Mouse (Mus musculus): ENCODE measurements around the gene Epm2aip1. TPM values are rescaled to one million over a fixed set of nuclear protein-coding genes. Genes with fewer than 3 reads are reported as not detected.

Gene Epm2aip1
- polyA plus RNA-seq, 1 experiment, result 3.0 TPM

DNA sequence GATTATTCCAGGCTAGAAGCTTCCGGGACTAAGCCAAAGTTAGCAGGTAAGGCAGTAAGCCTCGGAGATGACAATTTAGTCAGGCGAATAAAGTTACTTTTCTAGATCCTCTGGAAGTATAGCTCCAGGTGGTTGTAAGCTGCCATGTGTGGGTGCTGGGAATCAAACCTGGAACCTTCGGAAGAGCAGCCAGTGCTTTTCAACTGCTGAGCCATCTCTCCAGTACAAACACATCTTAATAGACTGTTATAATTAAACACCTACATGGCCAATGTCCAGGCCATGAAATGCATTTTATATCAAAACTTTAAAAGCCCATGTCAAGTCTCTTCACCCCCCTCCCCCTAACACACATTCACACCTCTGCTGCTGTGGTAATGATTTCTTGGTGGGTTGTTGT, 16.2 kb downstream of the Epm2aip1 start:
- Histone ChIP-seq H3K4me3 (ENCODE audit: insufficient read depth, poor library complexity, severe bottlenecking) (no peak overlapping the region), H3K79me3 (ENCODE audit: low read depth) (no peaks in the 10 kb centered on the region), H3ac (ENCODE audit: control insufficient read depth, insufficient read length, low read depth) (no peak overlapping the region), H3K36me3 (ENCODE audit: control insufficient read depth, insufficient read depth) (no peaks in the 10 kb centered on the region), H3K79me2 (ENCODE audit: control insufficient read depth, insufficient read depth) (no peaks in the 10 kb centered on the region), H3K27me3 (ENCODE audit: control insufficient read depth, insufficient read depth, insufficient read length) (no peaks in the 10 kb centered on the region)
- TF ChIP-seq MAX (IDR thresholded peaks at IDR 0.05) (no peak), MYOG (IDR thresholded peaks at IDR 0.05; ENCODE audit: control insufficient read depth, extremely low read depth, insufficient read length) (no peak), USF1 (IDR thresholded peaks at IDR 0.05; ENCODE audit: low read depth) (no peak), CEBPB (IDR thresholded peaks at IDR 0.05; ENCODE audit: low read depth) (no peak), MYOD1 (IDR thresholded peaks at IDR 0.05; ENCODE audit: control insufficient read depth, insufficient read length, low read depth) (no peak), FOSL1 (IDR thresholded peaks at IDR 0.05; ENCODE audit: insufficient read depth, low read length, poor library complexity, severe bottlenecking) (no peak), CTCF (IDR thresholded peaks at IDR 0.05; ENCODE audit: control insufficient read depth, insufficient read depth, insufficient read length) (no peak)

DNA sequence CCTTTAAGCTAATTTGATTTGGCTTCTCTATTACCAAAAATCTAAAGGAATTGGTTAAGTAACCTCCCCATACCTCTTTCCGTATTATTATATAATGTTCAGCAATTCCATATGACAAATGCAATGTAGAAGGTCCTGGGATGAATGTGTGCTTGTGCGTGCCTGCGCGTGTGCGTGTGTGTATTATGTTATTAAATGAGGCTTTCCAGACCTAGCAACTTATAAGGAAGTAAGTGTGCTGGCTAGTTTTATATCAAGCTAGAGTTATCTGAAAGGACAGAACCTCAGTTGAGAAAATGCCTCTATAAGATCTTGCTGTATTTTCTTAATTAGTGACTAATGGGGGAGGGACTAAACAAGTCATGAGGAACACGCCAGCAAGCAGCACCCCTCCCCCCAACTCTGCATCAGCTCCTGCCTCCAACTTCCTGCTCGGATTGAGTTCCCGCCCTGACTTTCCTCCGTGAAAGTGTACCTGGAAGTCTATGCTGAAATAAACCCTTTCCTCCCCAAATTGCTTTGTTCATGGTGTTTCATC, 17.6 kb downstream of the Epm2aip1 start:
- Histone ChIP-seq H3ac (ENCODE audit: control insufficient read depth, insufficient read length, low read depth) (no peak overlapping the region), H3K79me3 (ENCODE audit: low read depth) (no peaks in the 10 kb centered on the region), H3K36me3 (ENCODE audit: control insufficient read depth, insufficient read depth) (no peaks in the 10 kb centered on the region), H3K79me2 (ENCODE audit: control insufficient read depth, insufficient read depth) (no peaks in the 10 kb centered on the region), H3K27me3 (ENCODE audit: control insufficient read depth, insufficient read depth, insufficient read length) (no peaks in the 10 kb centered on the region), H3K4me3 (ENCODE audit: insufficient read depth, poor library complexity, severe bottlenecking) (no peak overlapping the region)
- TF ChIP-seq CEBPB (IDR thresholded peaks at IDR 0.05; ENCODE audit: low read depth) (no peak), FOSL1 (IDR thresholded peaks at IDR 0.05; ENCODE audit: insufficient read depth, low read length, poor library complexity, severe bottlenecking) (no peak), CTCF (IDR thresholded peaks at IDR 0.05; ENCODE audit: control insufficient read depth, insufficient read depth, insufficient read length) (no peak), MYOG (IDR thresholded peaks at IDR 0.05; ENCODE audit: control insufficient read depth, extremely low read depth, insufficient read length) (no peak)

DNA sequence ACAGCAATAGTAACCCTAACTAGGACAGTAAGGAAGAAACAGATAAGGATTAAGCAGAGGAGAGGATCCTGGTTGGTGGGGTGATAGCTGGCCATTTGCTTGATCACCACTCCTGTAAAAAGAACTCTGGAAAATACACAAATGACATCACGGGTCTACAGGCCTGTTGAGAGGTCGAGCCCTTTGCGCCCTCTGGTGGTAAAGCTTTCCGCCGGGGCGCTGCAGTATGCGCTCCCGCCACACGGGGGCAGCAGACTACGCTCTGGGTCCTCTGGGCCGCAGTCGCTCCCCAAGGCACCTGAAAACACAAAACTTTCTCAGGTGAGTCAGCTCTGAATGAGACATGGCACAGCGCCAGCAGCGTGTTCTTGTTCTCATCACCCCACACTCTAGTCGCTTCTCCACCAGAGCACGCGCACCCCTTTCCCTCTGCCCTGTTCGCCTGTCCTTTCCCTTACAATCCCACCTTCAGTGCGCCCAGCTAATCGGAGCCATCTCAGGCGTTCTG, 18.2 kb downstream of the Epm2aip1 start:
- Histone ChIP-seq H3K36me3 (ENCODE audit: control insufficient read depth, insufficient read depth) (no peaks in the 10 kb centered on the region), H3ac (ENCODE audit: control insufficient read depth, insufficient read length, low read depth) (no peak overlapping the region), H3K79me2 (ENCODE audit: control insufficient read depth, insufficient read depth) (no peaks in the 10 kb centered on the region), H3K79me3 (ENCODE audit: low read depth) (no peaks in the 10 kb centered on the region), H3K4me3 (ENCODE audit: insufficient read depth, poor library complexity, severe bottlenecking) (no peak overlapping the region), H3K27me3 (ENCODE audit: control insufficient read depth, insufficient read depth, insufficient read length) (no peaks in the 10 kb centered on the region)
- TF ChIP-seq MYOG (IDR thresholded peaks at IDR 0.05; ENCODE audit: control insufficient read depth, extremely low read depth, insufficient read length) (no peak), CTCF (IDR thresholded peaks at IDR 0.05; ENCODE audit: control insufficient read depth, insufficient read depth, insufficient read length) (peak; percentile 100), MAX (IDR thresholded peaks at IDR 0.05) (no peak)

DNA sequence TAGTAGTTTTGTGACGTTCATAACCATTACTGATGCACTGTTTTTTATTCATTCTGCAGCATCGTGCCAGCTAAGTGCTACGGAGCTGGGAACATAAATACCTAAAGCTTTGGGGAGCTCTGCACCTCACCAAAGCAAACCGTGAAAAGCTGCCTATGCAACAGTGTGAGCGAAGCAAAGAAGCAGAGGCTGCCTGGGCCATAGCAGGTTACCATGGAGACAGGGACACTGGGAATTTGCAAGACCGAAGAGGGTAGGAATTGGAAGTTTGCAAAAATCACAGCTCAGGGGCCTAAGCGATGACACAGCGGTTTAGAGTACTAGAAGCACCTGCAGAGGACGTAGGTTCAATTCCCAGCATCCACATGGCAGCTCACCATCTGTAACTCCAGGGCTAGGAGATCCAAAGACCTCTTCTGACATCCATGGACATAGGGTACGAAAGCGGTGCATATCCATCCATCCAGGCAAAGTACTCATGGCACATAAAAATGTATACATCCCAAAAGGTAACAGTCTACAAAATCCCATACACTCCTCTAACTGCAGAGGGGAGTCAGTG, 18.9 kb downstream of the Epm2aip1 start:
- no peak overlapping the region for H3ac ChIP-seq (ENCODE audit: control insufficient read depth, insufficient read length, low read depth)
- H3K36me3 ChIP-seq (ENCODE audit: control insufficient read depth, insufficient read depth), result no peaks in the 10 kb centered on the region
- H3K27me3 ChIP-seq (ENCODE audit: control insufficient read depth, insufficient read depth, insufficient read length), result no peaks in the 10 kb centered on the region
- no peak for TF ChIP-seq MAX (IDR thresholded peaks at IDR 0.05)
- TF ChIP-seq MYOD1 (IDR thresholded peaks at IDR 0.05; ENCODE audit: control insufficient read depth, insufficient read length, low read depth), result no peak
- TF ChIP-seq CTCF (IDR thresholded peaks at IDR 0.05; ENCODE audit: control insufficient read depth, insufficient read depth, insufficient read length), result no peak
- TF ChIP-seq MYOG (IDR thresholded peaks at IDR 0.05; ENCODE audit: control insufficient read depth, extremely low read depth, insufficient read length), result no peak
- TF ChIP-seq USF1 (IDR thresholded peaks at IDR 0.05; ENCODE audit: low read depth), result no peak
- TF ChIP-seq FOSL1 (IDR thresholded peaks at IDR 0.05; ENCODE audit: insufficient read depth, low read length, poor library complexity, severe bottlenecking), result no peak
- no peak overlapping the region for H3K4me3 ChIP-seq (ENCODE audit: insufficient read depth, poor library complexity, severe bottlenecking)
- no peaks in the 10 kb centered on the region for H3K79me2 ChIP-seq (ENCODE audit: control insufficient read depth, insufficient read depth)
- no peaks in the 10 kb centered on the region for H3K79me3 ChIP-seq (ENCODE audit: low read depth)

DNA sequence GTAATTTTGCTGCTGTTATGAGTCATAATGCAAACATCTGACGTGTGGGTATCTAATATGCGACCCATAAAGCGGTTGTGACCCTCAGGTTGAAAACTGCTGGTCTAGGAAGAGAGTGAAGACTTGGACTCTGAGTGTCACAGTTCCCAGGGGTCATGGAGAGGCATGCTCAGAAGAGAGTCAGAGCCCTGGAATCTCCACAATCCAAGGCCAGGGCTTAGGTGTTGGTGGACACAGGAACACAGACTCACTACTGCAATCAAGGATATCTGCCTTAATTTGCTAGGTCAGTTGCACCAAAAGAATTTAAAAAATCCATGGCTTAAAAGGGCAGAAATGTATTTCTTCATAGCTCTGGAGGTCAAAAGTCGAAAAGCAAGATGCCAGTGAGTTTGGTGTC, 21.5 kb downstream of the Epm2aip1 start:
- Histone ChIP-seq H3K27me3 (ENCODE audit: control insufficient read depth, insufficient read depth, insufficient read length) (no peaks in the 10 kb centered on the region), H3K79me2 (ENCODE audit: control insufficient read depth, insufficient read depth) (no peaks in the 10 kb centered on the region), H3ac (ENCODE audit: control insufficient read depth, insufficient read length, low read depth) (no peak overlapping the region), H3K36me3 (ENCODE audit: control insufficient read depth, insufficient read depth) (no peaks in the 10 kb centered on the region), H3K79me3 (ENCODE audit: low read depth) (no peaks in the 10 kb centered on the region), H3K4me3 (ENCODE audit: insufficient read depth, poor library complexity, severe bottlenecking) (no peak overlapping the region)
- no peak for TF ChIP-seq MYOD1 (IDR thresholded peaks at IDR 0.05; ENCODE audit: control insufficient read depth, insufficient read length, low read depth)
- TF ChIP-seq USF1 (IDR thresholded peaks at IDR 0.05; ENCODE audit: low read depth), result no peak
- no peak for TF ChIP-seq CTCF (IDR thresholded peaks at IDR 0.05; ENCODE audit: control insufficient read depth, insufficient read depth, insufficient read length)
- no peak for TF ChIP-seq MYOG (IDR thresholded peaks at IDR 0.05; ENCODE audit: control insufficient read depth, extremely low read depth, insufficient read length)
- no peak for TF ChIP-seq MAX (IDR thresholded peaks at IDR 0.05)
- TF ChIP-seq CEBPB (IDR thresholded peaks at IDR 0.05; ENCODE audit: low read depth), result no peak
- no peak for TF ChIP-seq FOSL1 (IDR thresholded peaks at IDR 0.05; ENCODE audit: insufficient read depth, low read length, poor library complexity, severe bottlenecking)

DNA sequence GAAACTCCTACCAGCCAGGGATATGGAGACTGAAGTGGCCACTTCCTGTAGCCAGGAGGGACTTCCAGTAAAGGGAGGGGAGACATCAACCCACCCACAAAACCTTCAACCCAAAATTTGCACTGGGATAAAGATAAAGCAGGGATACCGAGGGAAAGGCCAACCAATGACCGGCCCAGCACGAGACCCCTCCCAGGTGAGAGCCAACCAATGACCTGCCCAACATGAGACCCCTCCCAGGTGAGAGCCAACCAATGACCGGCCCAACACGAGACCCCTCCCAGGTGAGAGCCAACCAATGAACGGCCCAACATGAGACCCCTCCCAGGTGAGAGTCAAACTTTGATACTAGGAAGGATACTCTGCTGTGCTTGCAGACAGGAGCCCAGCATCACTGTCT, 23.2 kb downstream of the Epm2aip1 start:
- H3K27me3 ChIP-seq (ENCODE audit: control insufficient read depth, insufficient read depth, insufficient read length), result no peaks in the 10 kb centered on the region
- H3K79me3 ChIP-seq (ENCODE audit: low read depth), result no peaks in the 10 kb centered on the region
- no peaks in the 10 kb centered on the region for H3K36me3 ChIP-seq (ENCODE audit: control insufficient read depth, insufficient read depth)
- H3K4me3 ChIP-seq (ENCODE audit: insufficient read depth, poor library complexity, severe bottlenecking), result no peak overlapping the region
- no peak overlapping the region for H3ac ChIP-seq (ENCODE audit: control insufficient read depth, insufficient read length, low read depth)
- no peaks in the 10 kb centered on the region for H3K79me2 ChIP-seq (ENCODE audit: control insufficient read depth, insufficient read depth)
- no peak for TF ChIP-seq USF1 (IDR thresholded peaks at IDR 0.05; ENCODE audit: low read depth)
- no peak for TF ChIP-seq FOSL1 (IDR thresholded peaks at IDR 0.05; ENCODE audit: insufficient read depth, low read length, poor library complexity, severe bottlenecking)
- no peak for TF ChIP-seq CTCF (IDR thresholded peaks at IDR 0.05; ENCODE audit: control insufficient read depth, insufficient read depth, insufficient read length)
- TF ChIP-seq MAX (IDR thresholded peaks at IDR 0.05), result no peak
- no peak for TF ChIP-seq CEBPB (IDR thresholded peaks at IDR 0.05; ENCODE audit: low read depth)

All from C2C12 (cell line).